Mouse (Mus musculus) heart, postnatal 0 days (tissue): ENCODE results near the gene Mthfd2.

Experiments used
- CTCF ChIP-seq: IDR thresholded peaks from 2 replicates; pipeline ENCODE4 v1.5.1; 2016; ENCODE audit warnings: antibody characterized with exemption, control low read depth, low read depth
- EP300 ChIP-seq: IDR thresholded peaks from 2 replicates; pipeline ENCODE4 v1.6.1; 2016; ENCODE audit warnings: antibody characterized with exemption, low read depth

GRCm38 (mm10) chr6:83371350-83371749 is 45.6 kb upstream of the Mthfd2 start:
- TF ChIP-seq CTCF (no peak), EP300 (no peak)
